Mouse (Mus musculus): ENCODE results near the gene Nat8f7.
"Not testable (repeated sequence)": the region's sequence is repeated elsewhere in the genome, so short reads cannot be mapped to it uniquely, and the experiment has no call there.

Gene Nat8f7

GRCm38 (mm10) chr6:85713105-85713504 is at the start of gene Nat8f7:
TSS of gene Nat8f7 (minus strand) at chr6:85713205.
- not testable (repeated sequence) for DNase-seq

- DNase-seq = not testable (repeated sequence)
Measured at GRCm38 (mm10) chr6:85762678-85763077, 49.7 kb upstream of the Nat8f7 start.

- DNase-seq = not testable (repeated sequence)
Measured at GRCm38 (mm10) chr6:85755705-85756249, 42.8 kb upstream of the Nat8f7 start.

- DNase-seq = not testable (repeated sequence)
Measured at GRCm38 (mm10) chr6:85709607-85710006, 3.4 kb downstream of the Nat8f7 start.

- DNase-seq = not testable (repeated sequence)
Measured at GRCm38 (mm10) chr6:85709206-85709605, 3.8 kb downstream of the Nat8f7 start.

- DNase-seq = not testable (repeated sequence)
Measured at GRCm38 (mm10) chr6:85701943-85702342, 11.1 kb downstream of the Nat8f7 start.

Measured in embryo, embryonic 11 days (tissue).